Mouse (Mus musculus): ENCODE measurements around the gene Vgll4.

Vgll4 gene

GRCm38 (mm10) chr6:114917770-114918635 lies 51.8 kb downstream of the Vgll4 start:
- DNase-seq (ENCODE audit: low read depth) = no peak

- no peak for DNase-seq (ENCODE audit: low read depth)
Measured at GRCm38 (mm10) chr6:114917129-114917528, 52.7 kb downstream of the Vgll4 start.

- DNase-seq (ENCODE audit: low read depth) = no peak
Measured at GRCm38 (mm10) chr6:114916715-114916992, 53.1 kb downstream of the Vgll4 start.

DNA sequence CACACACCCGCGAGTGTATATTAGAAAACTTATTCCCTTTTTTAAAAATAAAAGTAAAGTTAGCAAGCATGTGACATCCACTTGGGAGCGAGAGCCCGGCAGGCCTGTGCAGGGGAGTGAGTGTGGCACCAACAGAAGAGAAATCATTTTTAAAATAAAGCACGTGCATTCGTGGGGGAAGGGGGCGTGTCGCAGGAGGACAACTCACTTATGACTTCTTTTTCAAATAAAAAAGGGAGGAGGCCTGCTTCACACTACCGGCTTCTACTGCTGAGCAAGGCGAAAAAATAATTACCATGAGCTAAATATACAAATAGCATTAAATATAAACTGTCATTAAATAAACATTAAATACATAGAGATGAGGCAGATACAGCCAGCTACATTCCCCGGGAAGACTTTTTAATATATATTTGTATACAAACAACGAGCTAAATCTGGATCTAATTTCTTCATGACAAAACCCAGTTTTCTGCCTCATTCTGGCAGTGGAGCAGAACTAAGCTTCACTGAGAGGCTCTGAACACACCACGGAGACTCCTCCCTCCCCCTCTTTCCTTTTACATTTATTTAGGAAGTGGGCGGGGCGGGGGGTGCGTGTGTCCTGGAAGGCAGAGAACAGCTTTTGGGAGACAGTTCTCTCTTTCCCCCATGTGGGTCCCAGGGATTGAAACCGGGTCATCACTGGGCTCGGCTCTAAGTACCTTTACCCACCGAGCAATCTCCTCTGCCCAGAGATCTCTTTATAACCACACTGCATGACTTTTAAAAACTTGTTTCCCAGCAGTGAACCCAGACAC lies 53.7 kb downstream of the Vgll4 start:
- DNase-seq (ENCODE audit: low read depth) = no peak

DNA sequence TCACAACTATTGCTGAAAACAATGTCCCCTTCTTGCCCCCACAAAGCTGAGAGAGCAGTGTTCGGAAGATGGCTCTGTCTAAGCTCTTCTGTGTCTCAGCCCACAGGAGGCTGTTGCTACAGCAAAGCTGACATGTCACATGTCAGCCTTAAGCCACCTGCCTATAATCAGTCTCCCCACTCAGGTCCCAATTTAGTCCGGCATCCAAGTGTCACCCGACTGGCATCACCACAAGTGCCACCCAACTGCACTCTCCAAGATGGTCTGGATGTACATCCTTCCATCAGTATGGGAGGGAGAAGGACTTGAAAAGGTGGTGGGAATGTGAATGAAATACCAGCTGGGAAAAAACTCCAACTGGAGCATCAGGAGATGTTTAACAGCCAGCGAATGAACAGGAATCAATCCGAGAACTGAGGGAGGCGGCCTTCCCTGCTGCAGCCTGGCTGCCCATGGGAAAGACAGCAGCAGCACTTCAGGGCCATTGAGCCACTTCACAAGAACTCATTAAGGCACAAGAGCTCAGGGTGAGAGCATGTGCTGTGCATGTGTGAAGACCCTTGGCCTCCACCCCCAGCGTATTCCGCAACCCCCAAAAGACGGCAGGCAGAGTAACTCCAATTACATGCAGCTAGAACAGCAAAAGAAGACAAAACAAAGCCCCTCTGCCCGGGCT lies 55.6 kb downstream of the Vgll4 start:
- no peak for DNase-seq (ENCODE audit: low read depth)

- no peak for DNase-seq (ENCODE audit: low read depth)
Measured at GRCm38 (mm10) chr6:114913142-114913541, 56.7 kb downstream of the Vgll4 start.

DNA sequence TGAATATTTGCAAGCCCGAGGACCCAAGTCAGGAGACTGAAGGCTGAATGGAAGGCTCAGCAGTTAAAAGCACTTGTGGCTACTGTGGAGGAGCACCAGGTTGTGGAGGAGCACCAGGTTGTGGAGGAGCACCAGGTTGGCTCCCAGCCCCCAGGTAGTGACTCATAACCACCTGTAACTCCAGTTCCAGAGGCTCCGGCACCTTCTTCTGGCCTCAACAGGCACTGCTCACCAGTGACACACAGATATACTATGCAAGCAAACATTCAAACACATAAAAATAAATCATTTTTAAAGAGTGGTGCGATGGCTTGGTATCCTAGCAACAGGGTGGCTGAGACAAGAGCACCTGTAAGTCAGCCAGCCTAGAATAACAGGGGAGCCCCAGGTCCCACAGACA lies 58.3 kb downstream of the Vgll4 start:
- DNase-seq (ENCODE audit: low read depth) = no peak

- DNase-seq (ENCODE audit: low read depth) = no peak
Measured at GRCm38 (mm10) chr6:114909801-114910200, 60.0 kb downstream of the Vgll4 start.

DNA sequence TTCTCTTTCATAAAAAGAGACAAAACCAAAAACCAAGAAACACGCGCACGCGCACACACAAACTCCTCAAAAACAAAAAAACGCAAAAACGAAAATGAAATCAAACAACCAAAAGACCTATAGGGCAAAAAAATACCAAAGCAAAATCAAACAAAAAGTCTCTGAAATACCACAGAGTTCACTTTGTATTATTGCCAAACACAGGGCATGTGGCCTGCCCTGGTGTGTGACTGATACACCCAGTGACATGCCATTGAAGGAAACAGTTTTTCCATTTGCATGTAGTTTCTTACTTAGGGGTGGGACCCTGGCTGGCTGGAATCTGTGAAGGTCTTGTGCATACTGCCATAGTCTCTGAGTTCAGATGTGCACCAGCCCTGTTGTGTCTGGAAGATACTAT lies 62.3 kb downstream of the Vgll4 start:
- no peak for DNase-seq (ENCODE audit: low read depth)

DNA sequence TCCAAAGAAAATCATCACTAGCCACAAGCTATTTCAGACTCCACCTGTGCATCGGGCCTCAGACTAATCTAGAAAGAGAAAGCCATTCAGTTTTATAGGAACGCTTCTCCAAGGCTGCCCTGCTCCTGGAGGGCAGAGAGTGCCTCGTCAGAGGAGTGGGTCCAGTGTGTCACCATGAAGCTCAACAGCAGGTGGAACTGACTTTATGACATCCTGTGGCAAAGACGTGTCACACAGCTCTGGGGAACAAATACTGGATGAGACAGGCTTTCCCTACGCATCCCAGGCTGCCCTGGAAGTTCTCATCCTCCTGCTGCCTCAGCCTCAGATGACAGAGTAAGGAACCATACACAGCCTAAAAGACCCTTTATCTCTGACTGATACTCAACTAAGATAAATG lies 63.6 kb downstream of the Vgll4 start:
- no peak for DNase-seq (ENCODE audit: low read depth)

GRCm38 (mm10) chr6:114905253-114906028 lies 64.4 kb downstream of the Vgll4 start:
- DNase-seq (ENCODE audit: low read depth) = no peak

GRCm38 (mm10) chr6:114904818-114905217 lies 65.0 kb downstream of the Vgll4 start:
- no peak for DNase-seq (ENCODE audit: low read depth)

GRCm38 (mm10) chr6:114904233-114904632 lies 65.6 kb downstream of the Vgll4 start:
- DNase-seq (ENCODE audit: low read depth) = no peak

- no peak for DNase-seq (ENCODE audit: low read depth)
Measured at GRCm38 (mm10) chr6:114901921-114902320, 67.9 kb downstream of the Vgll4 start.

GRCm38 (mm10) chr6:114901321-114901824 lies 68.4 kb downstream of the Vgll4 start:
- no peak for DNase-seq (ENCODE audit: low read depth)

GRCm38 (mm10) chr6:114900194-114900593 lies 69.6 kb downstream of the Vgll4 start:
- DNase-seq (ENCODE audit: low read depth) = no peak

GRCm38 (mm10) chr6:114899652-114900051 lies 70.1 kb downstream of the Vgll4 start:
- DNase-seq (ENCODE audit: low read depth) = no peak

- no peak for DNase-seq (ENCODE audit: low read depth)
Measured at GRCm38 (mm10) chr6:114898949-114899348, 70.8 kb downstream of the Vgll4 start.

DNA sequence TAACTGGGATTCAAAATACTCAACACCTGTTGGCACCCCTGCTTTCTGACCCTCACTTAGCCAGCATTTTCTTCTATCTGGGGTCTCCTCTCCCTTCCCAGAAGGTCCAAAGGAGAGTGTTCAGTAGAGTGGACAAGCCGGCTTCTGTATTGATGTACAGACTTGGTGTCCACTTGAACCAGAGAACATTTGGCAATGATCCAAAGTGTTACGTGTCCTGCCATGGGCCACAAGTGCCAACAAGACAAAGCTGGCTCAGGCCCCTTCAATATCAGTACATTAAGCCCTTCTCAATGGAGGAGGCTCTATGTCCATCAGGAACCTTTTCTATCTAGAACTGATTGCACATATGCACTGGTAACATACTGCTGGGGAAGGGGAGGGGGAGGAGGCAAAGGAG lies 73.5 kb downstream of the Vgll4 start:
- no peak for DNase-seq (ENCODE audit: low read depth)

DNA sequence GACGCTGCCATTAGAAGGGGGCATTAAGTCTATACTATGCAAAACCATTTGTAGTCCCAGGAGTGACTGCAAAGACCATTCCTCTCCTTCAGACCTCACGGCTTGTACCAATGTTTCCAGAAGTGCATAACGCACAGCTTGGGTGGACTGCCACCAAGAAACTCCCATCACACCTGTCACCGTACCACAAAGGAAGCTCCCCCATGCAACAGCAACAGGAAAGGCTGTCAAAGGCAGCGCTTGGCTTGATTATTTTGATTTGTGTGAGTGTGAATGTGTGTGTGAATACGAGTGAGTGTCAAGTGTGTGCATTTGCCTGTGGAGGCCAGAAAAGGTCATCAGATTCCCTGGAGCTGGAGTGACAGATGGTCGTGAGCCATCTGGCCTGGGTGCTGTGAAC lies 74.6 kb downstream of the Vgll4 start:
- no peak for DNase-seq (ENCODE audit: low read depth)

DNA sequence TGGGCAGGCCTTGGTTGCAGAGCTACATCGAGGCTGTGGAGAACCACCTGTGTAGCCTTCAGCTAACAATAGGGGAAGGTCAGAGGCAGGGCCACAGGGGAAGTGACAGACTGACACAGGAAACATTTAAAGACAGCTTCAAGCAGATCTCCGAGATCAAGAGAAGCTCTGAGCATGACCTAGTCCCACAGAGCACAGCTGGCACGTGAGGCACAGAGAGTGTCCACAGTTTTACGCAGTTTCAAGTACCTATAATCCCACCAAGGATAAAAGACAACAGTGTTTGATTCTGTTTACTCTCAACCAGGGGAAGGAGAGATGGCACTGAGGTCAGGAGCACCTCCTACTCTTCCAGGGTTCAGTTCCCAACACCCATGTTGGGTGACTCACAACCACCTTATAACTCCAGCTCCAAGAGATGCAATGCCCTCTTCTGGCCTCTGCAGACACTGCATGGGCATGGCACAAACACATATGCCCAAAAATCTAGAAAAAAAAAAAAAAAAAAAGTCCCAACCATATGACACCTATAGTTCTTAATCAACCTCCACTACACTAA lies 75.2 kb downstream of the Vgll4 start:
- DNase-seq (ENCODE audit: low read depth) = no peak
